Mouse (Mus musculus) hindbrain, embryonic 12.5 days (tissue): Measurements from ENCODE around the gene Gm10352. TPM values are rescaled to one million over a fixed set of nuclear protein-coding genes. Genes with fewer than 3 reads are reported as not detected.
"Not testable (repeated sequence)": the region's sequence is repeated elsewhere in the genome, so short reads cannot be mapped to it uniquely, and the experiment has no call there.

Experiments used
- ATAC-seq: fragments of 200-750 bp; cut with Nextera tagmentation; 2 replicates; pipeline ENCODE4 v1.8.0; 2017; ENCODE audit warnings: moderate TSS enrichment; ENCODE audit not compliant: low FRiP score
- H3K27ac ChIP-seq: fragments of 300-500 bp; sonication (generic); 2 replicates; pipeline ENCODE4 v1.5.1; 2016; ENCODE audit warnings: mild to moderate bottlenecking
- H3K27me3 ChIP-seq: fragments of 300-500 bp; sonication (generic); 2 replicates; pipeline ENCODE4 v1.6.1; 2016; ENCODE audit warnings: mild to moderate bottlenecking
- H3K36me3 ChIP-seq: fragments of 300-500 bp; sonication (generic); 2 replicates; pipeline ENCODE4 v1.6.1; 2016; ENCODE audit warnings: mild to moderate bottlenecking
- H3K4me1 ChIP-seq: fragments of 300-500 bp; sonication (generic); 2 replicates; pipeline ENCODE4 v1.6.1; 2016
- H3K4me2 ChIP-seq: fragments of 300-500 bp; sonication (generic); replicated peaks from 2 replicates; pipeline ENCODE4 v1.6.1; 2016; ENCODE audit warnings: mild to moderate bottlenecking
- H3K4me3 ChIP-seq: fragments of 300-500 bp; sonication (generic); 2 replicates; pipeline ENCODE4 v1.5.1; 2016; ENCODE audit warnings: mild to moderate bottlenecking
- H3K9ac ChIP-seq: fragments of 300-500 bp; sonication (generic); 2 replicates; pipeline ENCODE4 v1.6.1; 2016; ENCODE audit warnings: mild to moderate bottlenecking, moderate library complexity
- H3K9me3 ChIP-seq: fragments of 300-500 bp; sonication (generic); replicated peaks from 2 replicates; pipeline ENCODE4 v1.6.1; 2016; ENCODE audit warnings: mild to moderate bottlenecking
- WGBS: fragments of 180-500 bp; shearing (Covaris S2); methylation state at CpG from one replicate; pipeline ENCODE4 v1.1.7; 2016; 5-methylcytosine and 5-hydroxymethylcytosine counted together
- polyA plus RNA-seq: library from polyadenylated mRNA; unstranded; fragments of >200 nt; fragmentation: Nextera tagmentation; extraction: Ambion mirVana; gene quantifications from 2 replicates; pipeline ENCODE4 v1.2.1, GENCODE M21; 2016

Gm10352 gene
- not detected in 2 replicates for polyA plus RNA-seq

DNA sequence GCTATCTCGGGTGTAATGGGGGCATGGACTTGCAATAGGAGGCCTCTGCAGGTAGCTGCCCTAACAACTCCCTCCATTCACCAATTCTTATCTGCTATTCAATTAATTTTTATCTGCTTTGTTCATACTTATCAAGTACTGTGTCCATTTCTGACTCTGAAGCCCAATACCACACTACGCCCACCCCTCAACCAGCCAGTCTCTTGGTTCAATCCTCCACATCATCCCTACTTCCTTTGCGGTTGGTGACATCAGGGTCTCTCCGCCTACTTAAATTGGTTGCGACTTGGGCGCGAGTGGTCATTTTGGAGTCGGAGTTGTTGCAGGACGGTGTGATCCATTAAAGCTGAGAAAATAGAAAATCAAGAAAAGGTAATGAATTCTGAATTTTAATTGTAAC lies at the start of gene Gm10352:
Gene Gm10352, plus strand, starts transcription at position 301 of the 400 bp plus-strand sequence.
- WGBS: no CpG with 5 or more reads among the region's 9 CpGs
- H3K4me1 ChIP-seq, H3K27ac ChIP-seq, H3K9me3 ChIP-seq, H3K36me3 ChIP-seq, H3K4me3 ChIP-seq, H3K27me3 ChIP-seq, H3K4me2 ChIP-seq, H3K9ac ChIP-seq, ATAC-seq: not testable (repeated sequence)

DNA sequence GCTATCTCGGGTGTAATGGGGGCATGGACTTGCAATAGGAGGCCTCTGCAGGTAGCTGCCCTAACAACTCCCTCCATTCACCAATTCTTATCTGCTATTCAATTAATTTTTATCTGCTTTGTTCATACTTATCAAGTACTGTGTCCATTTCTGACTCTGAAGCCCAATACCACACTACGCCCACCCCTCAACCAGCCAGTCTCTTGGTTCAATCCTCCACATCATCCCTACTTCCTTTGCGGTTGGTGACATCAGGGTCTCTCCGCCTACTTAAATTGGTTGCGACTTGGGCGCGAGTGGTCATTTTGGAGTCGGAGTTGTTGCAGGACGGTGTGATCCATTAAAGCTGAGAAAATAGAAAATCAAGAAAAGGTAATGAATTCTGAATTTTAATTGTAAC lies 31.5 kb downstream of the Gm10352 start, which contains the start of gene Gm29289:
Gene Gm29289, plus strand, starts transcription at position 301 of the 400 bp plus-strand sequence.
- not testable (repeated sequence) for H3K27ac ChIP-seq, ATAC-seq

More for the DNA sequence above, 31.5 kb downstream of the Gm10352 start, which contains the start of gene Gm29289:
- H3K4me3 ChIP-seq, H3K27me3 ChIP-seq, H3K9ac ChIP-seq, H3K4me1 ChIP-seq, H3K9me3 ChIP-seq, H3K4me2 ChIP-seq, H3K36me3 ChIP-seq: not testable (repeated sequence)
- no CpG with 5 or more reads among the region's 9 CpGs for WGBS

Other genes starting within 250 kb of the Gm10352 start
- gene Sry, start 237.3 kb upstream of the Gm10352 start, polyA plus RNA-seq: not detected in 2 replicates
- not detected in 2 replicates for gene H2al2b, start 180.3 kb upstream of the Gm10352 start, polyA plus RNA-seq
- not detected in 2 replicates for gene Gm4064, start 104.8 kb upstream of the Gm10352 start, polyA plus RNA-seq
- not detected in 2 replicates for gene Rbmy, start 70.3 kb upstream of the Gm10352 start, polyA plus RNA-seq
- gene Gm10256, start 70.3 kb upstream of the Gm10352 start, polyA plus RNA-seq: not detected in 2 replicates
- not detected in 2 replicates for gene Gm29289, start 31.6 kb downstream of the Gm10352 start, polyA plus RNA-seq